Mouse (Mus musculus): ENCODE measurements around the gene B4galt2.
A peak's percentile ranks its signal among the peaks of the same experiment; 100 is the strongest.

B4galt2 gene

DNA sequence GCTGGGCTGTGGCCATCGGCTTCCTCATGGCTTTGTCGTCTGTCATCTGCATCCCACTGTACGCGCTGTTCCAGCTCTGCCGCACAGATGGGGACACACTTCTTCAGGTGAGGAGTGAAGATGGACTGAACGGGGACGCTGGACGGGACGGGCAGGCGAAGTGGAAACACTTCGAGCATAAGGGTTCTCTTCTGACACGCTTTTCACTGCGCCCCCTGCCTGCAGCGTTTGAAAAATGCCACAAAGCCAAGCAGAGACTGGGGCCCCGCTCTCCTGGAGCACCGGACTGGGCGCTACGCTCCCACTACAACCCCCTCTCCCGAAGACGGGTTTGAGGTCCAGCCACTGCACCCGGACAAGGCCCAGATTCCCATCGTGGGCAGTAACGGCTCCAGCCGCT, 15.5 kb downstream of the B4galt2 start:
- DNase-seq (ENCODE audit: low read depth) = peak; percentile 59

DNA sequence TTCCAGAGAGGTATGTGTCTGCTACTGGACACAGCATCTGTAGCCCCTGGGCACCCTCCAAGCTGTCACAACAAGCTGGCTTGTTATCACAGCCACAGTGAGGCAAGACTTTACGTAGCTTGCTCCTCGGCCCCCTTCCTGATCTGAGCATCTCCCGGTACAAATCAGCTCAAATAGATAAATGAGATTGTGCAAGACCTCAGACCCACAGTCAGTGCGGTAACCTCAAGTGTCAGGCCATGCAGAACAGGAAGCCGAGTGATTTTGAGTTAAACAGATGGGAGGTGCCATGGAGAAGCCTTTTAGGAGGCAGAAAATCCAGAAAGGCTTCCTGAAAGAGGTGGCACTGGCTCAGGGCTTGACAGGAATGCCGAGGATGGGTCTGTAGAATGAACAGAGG, 16.3 kb downstream of the B4galt2 start:
- DNase-seq (ENCODE audit: low read depth) = no peak

DNA sequence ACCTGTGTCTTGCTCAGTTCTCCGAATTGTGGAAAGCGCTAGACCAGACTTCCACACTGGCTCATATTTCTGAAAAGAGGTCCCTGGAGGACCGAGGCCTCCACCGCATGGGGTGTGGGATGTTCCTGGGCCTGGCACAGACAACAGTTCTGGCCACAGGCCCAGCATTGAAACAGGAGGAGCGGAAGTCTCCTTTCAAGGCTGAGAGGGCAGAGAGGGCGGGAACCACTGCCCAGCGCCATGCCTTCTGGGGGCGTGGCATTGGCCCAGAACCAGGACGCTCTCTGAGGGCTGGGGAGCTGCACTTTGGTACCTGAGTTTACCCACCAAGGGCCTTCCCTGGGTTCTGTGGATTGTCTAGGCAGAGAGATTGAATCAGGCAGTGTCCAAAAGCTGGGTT, 17.2 kb downstream of the B4galt2 start:
- no peak for DNase-seq (ENCODE audit: low read depth)

DNA sequence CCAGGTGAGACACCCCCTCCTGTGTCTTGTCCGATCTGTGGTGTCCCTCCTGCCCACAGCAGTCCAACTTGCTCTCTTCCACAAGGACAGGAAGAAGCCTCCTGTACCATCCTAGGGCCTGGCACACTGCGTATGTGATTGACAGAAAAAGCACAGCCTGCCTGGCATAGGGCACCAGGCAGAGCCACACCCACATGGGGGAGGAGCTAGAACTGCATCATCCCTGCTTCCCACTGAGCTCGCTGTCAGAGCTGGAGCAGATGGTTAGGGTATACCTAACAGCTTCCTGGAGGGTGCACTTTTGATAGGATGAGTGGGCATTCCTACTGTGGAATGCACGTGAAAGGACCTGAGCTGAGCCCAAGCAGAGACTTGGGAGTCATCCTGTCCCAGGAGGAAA, 20.5 kb downstream of the B4galt2 start:
- DNase-seq (ENCODE audit: low read depth) = no peak

DNA sequence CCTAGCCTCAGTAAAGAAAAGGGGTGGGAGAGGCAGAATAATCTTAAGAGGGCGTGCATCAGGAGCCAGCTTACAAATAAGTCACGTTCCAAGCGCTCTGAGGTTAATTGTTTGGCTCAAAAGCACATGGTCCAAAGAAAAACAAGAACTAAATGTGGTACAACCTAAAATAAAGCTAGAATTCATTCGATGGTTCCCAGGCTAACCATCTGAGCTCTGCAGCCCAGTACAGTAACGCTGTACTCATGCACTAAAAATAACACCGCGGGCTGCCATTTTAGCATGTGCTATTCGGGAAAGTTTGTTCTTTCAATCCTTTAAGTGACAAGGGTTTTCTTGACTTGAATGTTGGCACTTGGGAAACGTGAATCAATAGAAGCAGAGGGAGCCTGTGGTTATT, 22.7 kb downstream of the B4galt2 start:
- no peak for DNase-seq (ENCODE audit: low read depth)

DNA sequence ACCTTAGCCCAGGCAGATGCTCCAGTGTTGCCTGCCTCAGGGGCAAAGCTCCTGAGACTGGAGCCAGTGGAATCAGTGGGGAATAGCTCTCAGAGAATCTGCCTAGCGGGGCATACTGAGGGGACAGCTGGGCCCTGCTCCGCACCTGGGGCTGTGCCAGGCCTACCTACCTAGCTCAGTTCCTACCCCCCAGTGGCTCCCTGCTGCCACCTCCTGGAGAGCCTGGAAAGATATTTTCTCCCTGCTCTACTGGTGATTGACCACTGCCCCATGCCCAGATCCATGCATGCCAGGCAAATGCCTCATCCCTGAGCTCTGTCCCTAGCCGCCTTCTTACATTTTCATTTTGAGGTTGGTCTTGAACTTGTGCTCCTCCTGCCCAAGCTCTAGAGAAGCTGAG, 24.5 kb downstream of the B4galt2 start:
- peak; percentile 19 for DNase-seq (ENCODE audit: low read depth)

DNA sequence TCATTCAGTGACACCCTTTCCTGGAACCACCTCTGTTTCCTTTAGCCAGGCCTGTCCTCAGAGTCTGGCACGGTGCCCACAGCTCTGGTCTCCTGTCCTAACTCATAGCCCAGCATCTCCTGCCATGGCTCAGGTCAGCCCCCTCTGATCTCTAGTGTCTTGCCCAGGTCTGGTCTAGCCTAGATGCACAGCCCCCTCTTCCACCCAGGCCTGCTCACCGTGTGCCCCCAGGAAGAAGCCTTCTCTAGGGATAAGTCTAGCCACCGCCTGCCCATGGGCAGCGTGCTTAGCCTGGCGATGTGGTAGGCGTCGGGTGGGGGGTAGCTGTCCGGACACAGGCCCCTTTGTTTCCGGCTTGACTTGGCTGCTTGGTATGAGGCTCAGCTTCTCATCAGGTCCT, 28.1 kb downstream of the B4galt2 start:
- no peak for DNase-seq (ENCODE audit: low read depth)

DNA sequence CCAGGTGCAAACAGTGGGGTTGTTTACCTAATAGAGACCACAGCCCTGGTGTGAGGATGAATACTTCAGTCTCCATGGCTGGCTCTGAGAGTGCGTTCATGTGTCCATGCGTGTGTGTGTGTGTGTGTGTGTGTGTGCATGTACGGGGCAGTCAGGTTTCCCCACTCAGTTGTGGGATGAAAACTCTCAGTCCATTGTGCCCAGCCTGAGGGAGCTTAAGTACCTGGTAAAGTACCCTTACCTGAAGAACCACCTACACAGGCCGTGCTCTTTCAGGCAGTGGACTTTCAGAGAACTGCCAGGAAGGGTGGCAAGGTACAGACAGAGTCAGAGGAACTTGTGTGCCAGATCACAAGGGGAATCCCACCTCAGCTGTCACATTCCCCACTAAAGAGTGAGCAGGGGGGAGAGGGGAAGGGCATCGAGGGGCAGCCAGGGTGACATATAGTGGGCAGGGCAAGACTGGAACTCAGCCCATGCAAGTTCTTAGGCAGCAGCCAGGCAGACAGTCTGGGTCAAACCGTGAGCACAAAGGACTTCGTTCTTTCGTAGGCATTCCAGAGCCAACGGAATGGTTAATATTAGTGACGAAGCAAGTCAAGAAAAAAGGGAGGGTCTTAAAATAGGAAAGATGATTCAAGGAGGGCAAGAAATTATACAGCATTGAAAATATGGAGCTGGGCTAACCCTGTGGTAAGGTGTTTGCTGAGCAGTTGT, 31.0 kb downstream of the B4galt2 start:
- DNase-seq (ENCODE audit: low read depth) = no peak

DNA sequence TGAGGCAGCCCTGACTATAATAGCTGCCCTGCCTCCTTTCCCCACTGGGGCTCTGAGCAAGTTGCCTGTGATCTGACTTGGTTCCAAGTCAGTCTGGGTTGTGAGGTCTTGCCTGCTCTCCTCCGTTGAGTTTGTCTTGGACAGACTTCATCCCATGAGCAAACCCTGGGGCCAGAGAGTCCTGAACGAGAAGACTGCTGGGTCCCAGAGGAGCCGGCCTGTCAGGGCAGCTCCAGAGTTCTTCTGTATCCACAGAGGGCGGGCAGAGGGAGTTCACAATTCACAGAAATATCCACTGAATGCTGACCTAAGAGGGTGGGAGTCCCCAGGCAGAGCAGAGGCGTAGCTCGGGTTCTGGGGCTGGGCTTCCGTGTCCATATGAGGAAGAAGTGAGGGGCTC, 32.4 kb downstream of the B4galt2 start:
- no peak for DNase-seq (ENCODE audit: low read depth)

DNA sequence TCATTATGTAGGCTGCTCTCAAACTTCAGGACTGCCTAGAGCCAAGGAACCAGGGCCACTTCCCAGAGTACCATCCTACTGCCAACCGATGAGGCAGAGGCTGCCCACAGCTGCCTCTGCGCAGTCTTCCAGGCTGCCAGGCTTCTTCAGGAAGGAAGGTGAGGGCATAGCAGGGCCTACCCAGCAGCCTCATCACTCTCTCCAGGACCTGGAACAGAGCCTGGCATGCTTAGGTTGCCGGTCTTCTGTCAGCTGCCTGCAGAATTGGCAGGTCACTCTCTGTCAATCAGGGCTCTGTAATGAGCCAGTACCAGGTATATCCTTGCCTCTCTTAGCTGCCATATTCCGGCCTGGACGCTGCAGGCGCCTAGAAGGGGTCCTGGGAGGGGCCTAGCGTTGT, 33.1 kb downstream of the B4galt2 start:
- no peak for DNase-seq (ENCODE audit: low read depth)

DNA sequence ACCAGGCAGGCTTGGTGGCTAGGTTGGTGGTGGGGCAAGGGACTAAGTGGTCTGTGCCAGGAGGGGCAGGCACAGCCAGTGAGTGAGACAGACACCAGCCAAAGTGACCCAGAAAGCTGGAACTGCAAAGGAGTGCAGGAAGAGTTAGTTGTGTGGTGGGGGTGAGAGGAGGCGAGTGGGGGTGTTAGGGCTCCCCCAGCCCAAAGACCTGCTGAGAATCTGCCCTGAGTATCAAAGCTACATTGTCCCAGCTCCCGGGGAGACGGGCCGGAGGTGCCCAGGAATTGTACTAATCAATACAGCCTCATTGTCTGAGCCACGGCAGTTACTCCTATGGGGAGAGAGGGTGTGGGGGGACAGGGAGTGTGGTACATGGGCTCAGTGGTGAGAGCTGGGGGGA, 33.8 kb downstream of the B4galt2 start:
- DNase-seq (ENCODE audit: low read depth) = no peak

DNA sequence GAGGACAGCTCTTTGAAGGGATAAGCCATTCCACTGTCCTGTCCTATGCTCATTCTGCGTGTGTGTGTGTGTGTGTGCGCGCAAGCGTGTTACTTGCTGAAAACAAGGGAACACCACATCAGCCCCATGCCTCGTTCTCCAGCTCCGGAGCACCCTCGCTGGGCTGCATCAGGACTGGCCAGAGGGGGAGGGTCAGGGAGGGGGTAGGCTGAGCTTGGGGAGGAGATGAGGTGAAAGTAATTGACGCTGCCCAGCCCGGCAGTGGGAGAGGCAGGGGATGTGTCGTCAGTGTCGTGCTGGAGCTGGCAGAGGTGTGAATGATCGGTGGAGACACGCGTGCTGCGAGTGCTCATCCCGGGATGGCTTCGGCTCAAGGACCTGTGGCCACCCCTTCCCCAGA, 34.2 kb downstream of the B4galt2 start:
- DNase-seq (ENCODE audit: low read depth) = no peak

DNA sequence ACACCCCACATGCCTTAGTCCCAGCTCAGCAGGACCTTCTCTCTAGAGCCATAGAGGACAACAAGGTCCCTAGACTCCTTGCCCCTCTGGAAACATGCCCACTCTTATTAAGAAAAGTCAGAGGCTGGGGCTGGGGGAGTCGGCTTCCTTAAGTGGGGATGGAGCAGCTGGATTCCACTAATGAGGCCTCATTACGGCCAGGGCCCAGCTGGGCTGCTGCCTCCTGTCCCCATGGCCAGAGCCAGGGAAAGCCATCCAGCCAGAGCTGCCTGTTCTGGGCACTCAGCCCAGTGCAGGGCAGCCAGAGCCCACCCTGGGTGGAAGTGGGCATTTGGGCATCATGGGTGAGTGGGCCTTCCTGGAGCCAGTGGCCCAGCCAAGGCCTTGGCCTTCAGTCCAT, 36.3 kb downstream of the B4galt2 start:
- no peak for DNase-seq (ENCODE audit: low read depth)

DNA sequence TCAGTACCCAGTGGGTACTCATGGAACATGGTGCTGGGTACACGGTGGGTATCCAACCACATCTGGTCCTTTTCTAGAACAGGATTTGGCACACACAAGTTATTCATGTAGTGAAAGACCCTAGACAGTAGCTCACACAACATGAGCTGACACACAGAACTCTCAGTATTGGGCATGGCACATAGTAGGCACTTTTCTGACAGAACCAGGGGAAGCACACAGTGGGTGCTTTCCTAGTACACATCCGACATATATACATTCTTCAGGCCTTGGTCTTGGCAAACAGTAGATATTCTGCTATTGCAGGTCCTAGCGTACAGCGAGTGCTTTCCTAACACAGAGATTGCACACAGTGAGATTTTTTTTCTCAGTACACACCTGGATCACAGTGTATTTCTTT, 37.0 kb downstream of the B4galt2 start:
- DNase-seq (ENCODE audit: low read depth) = no peak

DNA sequence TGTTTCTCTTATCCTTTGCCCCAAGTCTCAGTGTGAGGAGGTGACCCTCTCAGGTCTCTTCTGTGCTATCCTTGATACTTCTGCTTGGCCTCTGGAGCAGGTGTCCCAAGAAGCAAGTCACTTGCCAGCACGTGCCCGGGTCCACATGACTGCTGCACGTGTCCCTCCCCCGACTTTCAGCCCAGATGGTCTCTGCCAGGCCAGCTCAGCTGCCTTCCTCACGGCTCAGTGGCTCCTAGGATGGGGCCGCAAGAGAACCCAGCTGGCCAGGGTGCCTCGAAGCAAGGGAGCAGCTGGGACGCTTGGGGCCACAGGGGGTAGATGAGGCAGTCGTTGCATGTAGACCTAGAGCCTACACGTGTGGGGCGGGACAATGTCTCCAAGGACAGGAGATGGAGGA, 38.0 kb downstream of the B4galt2 start:
- no peak for DNase-seq (ENCODE audit: low read depth)

DNA sequence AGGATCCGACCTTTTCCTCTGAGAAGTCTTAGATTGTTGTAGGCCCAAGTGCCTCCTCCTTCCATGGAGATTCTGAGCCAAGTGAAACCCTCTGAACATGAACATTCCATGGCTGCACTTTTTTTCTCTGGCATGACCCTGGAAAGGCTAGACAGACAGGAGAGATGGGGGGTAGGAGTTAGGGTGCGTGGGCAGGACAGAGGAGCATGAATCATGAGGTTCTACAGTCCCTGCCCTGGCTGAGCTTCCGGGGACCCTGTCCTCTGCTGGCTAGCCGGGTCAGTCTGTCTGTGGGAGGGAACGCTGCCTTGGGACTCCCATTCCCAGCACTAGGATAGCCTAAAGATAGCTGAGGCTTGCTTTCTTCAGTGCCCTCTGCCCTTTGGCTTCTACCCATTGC, 38.8 kb downstream of the B4galt2 start:
- DNase-seq (ENCODE audit: low read depth) = no peak

DNA sequence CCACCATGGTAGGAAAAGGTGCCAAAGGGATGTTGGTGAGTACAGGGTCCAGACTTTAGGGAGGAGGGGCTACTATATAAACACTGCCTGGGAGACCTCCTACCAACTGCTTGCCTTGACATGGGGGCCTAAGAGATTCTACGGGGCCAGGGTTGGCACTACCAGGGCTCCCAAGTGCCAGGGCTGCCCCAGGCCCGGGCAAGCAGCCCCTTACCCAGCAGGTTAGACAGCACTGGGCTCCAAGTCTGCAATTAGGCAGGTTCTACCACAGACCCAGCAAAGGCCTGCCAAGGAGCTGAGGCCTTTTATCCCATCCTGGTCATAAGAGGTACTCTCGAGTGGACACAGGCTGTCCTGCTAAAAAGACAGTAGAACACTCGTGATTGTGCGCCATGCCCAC, 40.2 kb downstream of the B4galt2 start:
- no peak for DNase-seq (ENCODE audit: low read depth)

DNA sequence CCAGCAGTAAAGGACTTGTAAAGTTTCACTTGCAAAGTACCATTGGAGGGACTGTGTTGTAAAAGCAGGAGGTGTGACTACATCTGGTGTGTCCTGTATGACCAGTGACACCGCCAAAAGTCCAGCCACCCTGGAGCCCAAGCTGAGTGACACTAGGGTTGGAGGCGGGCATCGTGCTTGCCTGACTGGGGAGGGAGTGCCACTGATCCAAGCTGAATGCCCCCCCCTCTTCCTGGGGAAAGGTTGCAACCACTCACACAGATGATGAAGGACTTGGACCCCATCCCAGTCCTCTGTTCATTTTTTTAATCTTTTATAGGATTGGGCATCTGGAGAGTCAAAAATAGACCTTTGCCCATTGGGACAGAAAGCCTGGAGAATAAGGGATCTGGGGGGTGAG, 41.7 kb downstream of the B4galt2 start:
- DNase-seq (ENCODE audit: low read depth) = no peak

DNA sequence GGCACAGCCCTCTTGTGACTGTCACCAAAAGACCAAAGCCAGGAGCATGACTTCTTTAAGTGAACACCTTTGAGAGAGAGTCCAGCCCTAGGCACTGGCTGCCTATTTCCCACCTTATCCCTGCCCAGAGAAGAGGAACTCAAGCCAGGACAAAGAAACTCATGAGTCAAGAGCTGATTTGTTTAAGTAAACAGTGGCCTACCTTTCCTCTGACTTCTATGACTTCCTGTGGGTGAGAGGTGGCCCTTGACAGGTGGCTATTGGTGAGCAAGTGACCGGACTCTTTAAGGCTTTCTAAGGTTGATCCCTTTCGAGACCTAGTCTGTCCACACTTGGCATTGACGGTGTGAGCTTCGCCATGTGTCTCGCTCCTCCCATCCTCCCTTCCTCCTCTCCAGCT, 42.5 kb downstream of the B4galt2 start:
- no peak for DNase-seq (ENCODE audit: low read depth)

DNA sequence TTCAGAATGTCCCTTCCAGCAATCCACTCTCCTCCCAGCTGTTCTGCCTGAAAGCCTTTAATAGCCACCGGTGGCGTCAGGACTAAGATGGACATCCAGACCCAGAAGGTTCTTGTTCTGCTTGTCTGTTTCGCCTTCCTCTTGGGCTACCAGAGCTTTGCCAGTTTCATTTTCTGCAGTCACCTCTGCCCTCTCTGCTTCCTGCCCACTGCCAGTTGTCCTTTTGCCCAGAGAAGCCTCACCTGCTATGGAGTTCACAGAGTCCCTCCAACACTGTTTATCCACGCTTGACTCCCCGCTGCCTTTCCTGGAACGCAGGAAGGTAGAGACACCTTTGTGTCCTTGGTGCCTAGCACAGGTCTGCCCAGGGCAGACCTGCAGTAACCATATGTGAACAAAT, 43.9 kb downstream of the B4galt2 start:
- DNase-seq (ENCODE audit: low read depth) = no peak

DNA sequence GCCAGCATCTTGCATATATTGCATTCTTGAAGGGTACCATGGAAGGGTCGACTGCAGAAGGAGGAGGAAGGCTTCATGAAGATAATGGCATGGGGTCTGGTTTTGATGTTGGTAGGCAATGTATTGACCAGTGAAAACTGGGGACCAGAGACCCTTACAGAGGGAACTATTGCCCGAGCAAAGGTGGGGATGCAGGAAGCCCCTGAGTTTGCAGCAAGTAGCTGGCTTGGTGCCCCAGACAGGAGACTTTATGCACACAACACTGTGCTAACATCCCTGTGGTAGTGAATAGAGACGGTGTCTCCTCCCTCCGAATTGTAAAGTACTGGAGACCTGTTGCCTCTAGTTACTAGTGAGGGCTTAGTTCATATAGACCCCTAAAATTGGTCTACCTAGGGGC, 46.0 kb downstream of the B4galt2 start:
- no peak for DNase-seq (ENCODE audit: low read depth)

DNA sequence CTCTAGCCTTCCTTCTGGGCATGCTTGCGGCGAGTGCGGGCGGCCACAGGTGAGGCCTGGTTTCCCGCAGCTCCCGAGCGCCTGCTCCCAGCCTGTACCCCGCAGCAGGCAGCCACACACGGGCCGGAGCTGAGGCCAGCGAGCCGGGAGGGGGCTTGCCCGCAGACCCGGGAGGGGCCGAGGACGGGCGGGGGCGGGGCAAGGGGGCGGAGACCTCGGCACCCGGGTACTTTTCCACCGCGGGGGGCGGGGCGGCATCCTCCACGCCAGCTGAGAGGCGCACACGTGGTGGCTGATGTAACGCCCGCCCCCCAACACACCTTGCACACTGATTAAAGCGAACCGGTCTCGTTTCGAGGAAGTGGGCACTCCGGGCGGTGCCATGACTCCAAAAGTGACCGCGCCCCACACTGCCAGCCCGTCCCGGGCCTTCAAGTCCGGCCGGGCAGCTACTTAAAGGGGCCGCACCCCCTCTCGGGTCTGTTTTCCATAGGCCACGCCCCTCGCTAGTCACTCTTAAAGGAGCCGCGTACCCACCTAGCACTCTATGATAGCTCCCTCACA, 47.0 kb downstream of the B4galt2 start:
- peak; percentile 84 for DNase-seq (ENCODE audit: low read depth)

DNA sequence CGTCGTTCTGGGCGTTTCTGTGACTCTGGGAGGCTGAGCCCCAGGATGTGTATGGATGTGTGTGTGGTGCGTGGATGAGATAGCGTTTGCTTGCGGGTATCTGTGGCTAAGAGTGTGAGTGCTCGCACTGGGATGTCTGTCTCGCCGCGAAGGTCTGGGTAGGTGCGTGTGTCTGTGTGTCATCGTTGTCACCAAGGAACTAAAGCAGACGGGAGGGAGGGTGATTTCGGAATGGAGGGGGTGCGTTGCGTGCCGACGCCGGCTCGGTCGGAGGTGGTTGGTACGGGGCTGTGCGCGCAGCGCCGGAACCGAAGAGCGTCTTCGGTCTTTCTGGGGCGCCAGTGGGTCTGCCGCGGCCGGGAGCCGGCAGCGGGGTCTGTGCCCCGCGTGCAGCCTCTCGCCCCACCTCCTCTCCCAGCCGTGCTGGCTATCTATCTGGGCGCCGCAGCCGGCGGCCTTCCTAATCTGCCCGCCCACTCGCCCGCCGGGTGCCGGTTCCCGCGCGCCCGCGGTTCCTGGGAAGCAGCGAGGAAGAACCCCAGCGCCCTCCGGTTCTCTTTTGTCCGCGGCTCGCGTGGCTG, 47.7 kb downstream of the B4galt2 start:
- peak; percentile 51 for DNase-seq (ENCODE audit: low read depth)
